Mouse (Mus musculus): ENCODE data around the gene Hyal6. TPM values are rescaled to one million over a fixed set of nuclear protein-coding genes. Genes with fewer than 3 reads are reported as not detected.

The Hyal6 gene
- polyA plus RNA-seq, 1 experiment = not detected

GRCm38 (mm10) chr6:24734565-24734964 lies 1.5 kb downstream of the Hyal6 start:
- Histone ChIP-seq H3K4me1 (ENCODE audit: control insufficient read depth) (no peaks in the 10 kb centered on the region), H3K9me3 (ENCODE audit: control insufficient read depth, low read length) (no peaks in the 10 kb centered on the region), H3K36me3 (ENCODE audit: control insufficient read depth) (no peaks in the 10 kb centered on the region), H3K4me3 (replicated peaks) (no peak overlapping the region), H3K27me3 (ENCODE audit: control insufficient read depth) (no peaks in the 10 kb centered on the region)
- TF ChIP-seq GATA1 (IDR thresholded peaks at IDR 0.05; ENCODE audit: low read length) (no peak), TAL1 (IDR thresholded peaks at IDR 0.05; ENCODE audit: low read length) (no peak)

GRCm38 (mm10) chr6:24748029-24748428 lies 15.0 kb downstream of the Hyal6 start, which contains the start of gene Hyal4:
Gene Hyal4 (plus strand): TSS chr6:24748329.
- TF ChIP-seq GATA1 (IDR thresholded peaks at IDR 0.05; ENCODE audit: low read length) (no peak), TAL1 (IDR thresholded peaks at IDR 0.05; ENCODE audit: low read length) (no peak)
- Histone ChIP-seq H3K36me3 (ENCODE audit: control insufficient read depth) (no peaks in the 10 kb centered on the region), H3K4me3 (replicated peaks) (no peak within 1 kb of the TSS), H3K9me3 (ENCODE audit: control insufficient read depth, low read length) (no peaks in the 10 kb centered on the region), H3K27me3 (ENCODE audit: control insufficient read depth) (no peaks in the 10 kb centered on the region), H3K4me1 (ENCODE audit: control insufficient read depth) (no peaks in the 10 kb centered on the region)

- Histone ChIP-seq H3K9me3 (ENCODE audit: control insufficient read depth, low read length) (peaks cover 3% of the 10 kb centered on the region), H3K4me1 (ENCODE audit: control insufficient read depth) (no peaks in the 10 kb centered on the region), H3K36me3 (ENCODE audit: control insufficient read depth) (no peaks in the 10 kb centered on the region), H3K27me3 (ENCODE audit: control insufficient read depth) (no peaks in the 10 kb centered on the region), H3K4me3 (replicated peaks) (no peak overlapping the region)
- TF ChIP-seq GATA1 (IDR thresholded peaks at IDR 0.05; ENCODE audit: low read length) = no peak
- no peak for TF ChIP-seq TAL1 (IDR thresholded peaks at IDR 0.05; ENCODE audit: low read length)
Observed at GRCm38 (mm10) chr6:24759281-24759680, 26.2 kb downstream of the Hyal6 start.

GRCm38 (mm10) chr6:24766261-24766660 lies 33.2 kb downstream of the Hyal6 start:
- no peak for TF ChIP-seq GATA1 (IDR thresholded peaks at IDR 0.05; ENCODE audit: low read length)
- no peak for TF ChIP-seq TAL1 (IDR thresholded peaks at IDR 0.05; ENCODE audit: low read length)
- no peaks in the 10 kb centered on the region for H3K27me3 ChIP-seq (ENCODE audit: control insufficient read depth)
- H3K4me1 ChIP-seq (ENCODE audit: control insufficient read depth) = no peaks in the 10 kb centered on the region
- no peaks in the 10 kb centered on the region for H3K36me3 ChIP-seq (ENCODE audit: control insufficient read depth)
- H3K9me3 ChIP-seq (ENCODE audit: control insufficient read depth, low read length) = no peaks in the 10 kb centered on the region
- no peak overlapping the region for H3K4me3 ChIP-seq (replicated peaks)

- no peaks in the 10 kb centered on the region; the same call in 1 of the 2 replicates for H3K9me3 ChIP-seq (ENCODE audit: control insufficient read depth, low read length)
- TF ChIP-seq TAL1 (IDR thresholded peaks at IDR 0.05; ENCODE audit: low read length) (no peak), GATA1 (IDR thresholded peaks at IDR 0.05; ENCODE audit: low read length) (no peak)
- no peaks in the 10 kb centered on the region for H3K36me3 ChIP-seq (ENCODE audit: control insufficient read depth)
- H3K4me3 ChIP-seq (replicated peaks) = no peak overlapping the region
- no peaks in the 10 kb centered on the region for H3K4me1 ChIP-seq (ENCODE audit: control insufficient read depth)
- H3K27me3 ChIP-seq (ENCODE audit: control insufficient read depth) = no peaks in the 10 kb centered on the region
Observed at GRCm38 (mm10) chr6:24779182-24779581, 46.1 kb downstream of the Hyal6 start.

- Histone ChIP-seq H3K27me3 (ENCODE audit: control insufficient read depth) (no peaks in the 10 kb centered on the region), H3K4me3 (replicated peaks) (no peak within 1 kb of the TSS), H3K36me3 (ENCODE audit: control insufficient read depth) (no peaks in the 10 kb centered on the region), H3K9me3 (ENCODE audit: control insufficient read depth, low read length) (no peaks in the 10 kb centered on the region), H3K4me1 (ENCODE audit: control insufficient read depth) (no peaks in the 10 kb centered on the region)
- TF ChIP-seq TAL1 (IDR thresholded peaks at IDR 0.05; ENCODE audit: low read length) (no peak), GATA1 (IDR thresholded peaks at IDR 0.05; ENCODE audit: low read length) (no peak)
Observed at GRCm38 (mm10) chr6:24790888-24791287, 57.8 kb downstream of the Hyal6 start, which contains the start of gene Spam1. Gene Spam1 (plus strand): TSS chr6:24791188.

Other genes starting within 250 kb of the Hyal6 start
- not detected in 2 replicates for gene Iqub, start 218.2 kb upstream of the Hyal6 start, polyA plus RNA-seq (2012)
- gene Ndufa5, start 205.2 kb upstream of the Hyal6 start, polyA plus RNA-seq (2012) = 1.0 and 1.4 TPM in 2 replicates
- gene Asb15, start 205.1 kb upstream of the Hyal6 start, polyA plus RNA-seq (2012) = not detected in 2 replicates
- not detected in 2 replicates for gene Lmod2, start 135.5 kb upstream of the Hyal6 start, polyA plus RNA-seq (2012)
- gene Wasl, start 68.2 kb upstream of the Hyal6 start, polyA plus RNA-seq (2012) = 2.4 and 4.0 TPM in 2 replicates
- not detected in 2 replicates for gene Hyal4, start 15.1 kb downstream of the Hyal6 start, polyA plus RNA-seq (2012)
- gene Spam1, start 57.9 kb downstream of the Hyal6 start, polyA plus RNA-seq (2012) = not detected in 2 replicates
- not detected in 2 replicates for gene Hyal5, start 124.8 kb downstream of the Hyal6 start, polyA plus RNA-seq (2012)
- gene Tmem229a, start 223.1 kb downstream of the Hyal6 start, polyA plus RNA-seq (2012) = not detected in 2 replicates